Mouse (Mus musculus) limb, embryonic 13.5 days (tissue): ENCODE measurements at regions not wholly inside any gene's neighbourhood (a gene's known extent, or its start where the extent isn't known, plus 50 kb on each side); places are given as distances from the start of the nearest gene placed in this dataset.

Source experiments
- ATAC-seq: fragments of 200-750 bp; cut with Nextera tagmentation; 2 replicates; pipeline ENCODE4 v1.8.0; 2017; ENCODE audit warnings: low read depth, moderate number of reproducible peaks, moderate TSS enrichment; ENCODE audit not compliant: low FRiP score
- H3K27ac ChIP-seq: fragments of 300-500 bp; sonication (generic); 2 replicates; pipeline ENCODE4 v1.5.1; 2015; ENCODE audit warnings: inconsistent platforms, mild to moderate bottlenecking, moderate library complexity
- H3K27me3 ChIP-seq: fragments of 300-500 bp; sonication (generic); 2 replicates; pipeline ENCODE4 v1.6.1; 2015; ENCODE audit warnings: mild to moderate bottlenecking, inconsistent platforms
- H3K36me3 ChIP-seq: fragments of 300-500 bp; sonication (generic); 2 replicates; pipeline ENCODE4 v1.6.1; 2015; ENCODE audit warnings: inconsistent platforms, mild to moderate bottlenecking, moderate library complexity
- H3K4me1 ChIP-seq: fragments of 300-500 bp; sonication (generic); 2 replicates; pipeline ENCODE4 v1.6.1; 2015; ENCODE audit warnings: inconsistent platforms
- H3K4me2 ChIP-seq: fragments of 300-500 bp; sonication (generic); replicated peaks from 2 replicates; pipeline ENCODE4 v1.6.1; 2015; ENCODE audit warnings: inconsistent platforms, mild to moderate bottlenecking, moderate library complexity
- H3K4me3 ChIP-seq: fragments of 300-500 bp; sonication (generic); 2 replicates; pipeline ENCODE4 v1.5.1; 2015; ENCODE audit warnings: moderate library complexity, mild to moderate bottlenecking, inconsistent platforms
- H3K9ac ChIP-seq: fragments of 300-500 bp; sonication (generic); 2 replicates; pipeline ENCODE4 v1.6.1; 2015; ENCODE audit warnings: mild to moderate bottlenecking, inconsistent platforms
- H3K9me3 ChIP-seq: fragments of 300-500 bp; sonication (generic); 2 replicates; pipeline ENCODE4 v1.6.1; 2016; ENCODE audit warnings: inconsistent platforms
- WGBS: fragments of 180-500 bp; shearing (Covaris S2); methylation state at CpG from one replicate; pipeline ENCODE4 v1.1.7; 2015; 5-methylcytosine and 5-hydroxymethylcytosine counted together

GRCm38 (mm10) chr2:108980921-108981320, 299.6 kb upstream of the Kif18a start:
- H3K9me3 ChIP-seq = no peaks in the 10 kb centered on the region
- no peaks in the 10 kb centered on the region for H3K27me3 ChIP-seq
- no peaks in the 10 kb centered on the region for H3K36me3 ChIP-seq
- no peak for ATAC-seq
- no peak overlapping the region for H3K9ac ChIP-seq
- no peak overlapping the region for H3K27ac ChIP-seq
- no peaks in the 10 kb centered on the region for H3K4me1 ChIP-seq
- 89% methylated on average over 5 of the region's 5 CpGs for WGBS
- no peak overlapping the region for H3K4me3 ChIP-seq
- no peak overlapping the region for H3K4me2 ChIP-seq

GRCm38 (mm10) chr2:109016223-109016622, 264.3 kb upstream of the Kif18a start:
- ATAC-seq = no peak
- H3K9me3 ChIP-seq = no peaks in the 10 kb centered on the region
- H3K4me3 ChIP-seq = no peak overlapping the region
- WGBS = 56% methylated on average over 1 of the region's 1 CpGs
- no peak overlapping the region for H3K27ac ChIP-seq
- no peak overlapping the region for H3K4me2 ChIP-seq
- no peak overlapping the region for H3K9ac ChIP-seq
- peaks cover 17% of the 10 kb centered on the region for H3K4me1 ChIP-seq
- H3K27me3 ChIP-seq = no peaks in the 10 kb centered on the region
- H3K36me3 ChIP-seq = no peaks in the 10 kb centered on the region

GRCm38 (mm10) chr2:109017018-109017707, 263.4 kb upstream of the Kif18a start:
- Histone ChIP-seq H3K27me3 (no peaks in the 10 kb centered on the region), H3K9ac (no peak overlapping the region), H3K9me3 (no peaks in the 10 kb centered on the region), H3K36me3 (no peaks in the 10 kb centered on the region), H3K4me1 (peaks cover 17% of the 10 kb centered on the region), H3K27ac (no peak overlapping the region), H3K4me2 (no peak overlapping the region), H3K4me3 (no peak overlapping the region)
- WGBS = 37% methylated on average over 1 of the region's 1 CpGs
- ATAC-seq = peak; percentile 90

- Histone ChIP-seq H3K27ac (no peak overlapping the region), H3K4me2 (no peak overlapping the region), H3K36me3 (no peaks in the 10 kb centered on the region), H3K27me3 (no peaks in the 10 kb centered on the region), H3K4me1 (no peaks in the 10 kb centered on the region), H3K4me3 (no peak overlapping the region), H3K9ac (no peak overlapping the region), H3K9me3 (no peaks in the 10 kb centered on the region)
- no peak for ATAC-seq
- 59% methylated on average over 6 of the region's 6 CpGs for WGBS
Measured at GRCm38 (mm10) chr2:109038131-109038695, 242.3 kb upstream of the Kif18a start.
